Mouse (Mus musculus) hindbrain, postnatal 0 days (tissue): Measurements from ENCODE around the gene Cfap45. TPM values are rescaled to one million over a fixed set of nuclear protein-coding genes. Genes with fewer than 3 reads are reported as not detected.

Experiments
- ATAC-seq: fragments of 200-750 bp; cut with Nextera tagmentation; 2 replicates; pipeline ENCODE4 v1.8.0; 2017; ENCODE audit warnings: mild to moderate bottlenecking, moderate TSS enrichment, moderate library complexity
- DNase-seq: peaks from one replicate; pipeline ENCODE4 v3.0.0-alpha.2; 2015; ENCODE audit warnings: low spot score
- H3K27ac ChIP-seq: fragments of 300-500 bp; sonication (generic); 2 replicates; pipeline ENCODE4 v1.5.1; 2014; ENCODE audit warnings: mild to moderate bottlenecking
- H3K27me3 ChIP-seq: fragments of 300-500 bp; sonication (generic); 2 replicates; pipeline ENCODE4 v1.6.1; 2014; ENCODE audit warnings: low read length, mixed read lengths; ENCODE audit not compliant: insufficient read depth
- H3K36me3 ChIP-seq: fragments of 300-500 bp; sonication (generic); 2 replicates; pipeline ENCODE4 v1.6.1; 2014; ENCODE audit warnings: low read length, mixed read lengths; ENCODE audit not compliant: insufficient read depth
- H3K4me1 ChIP-seq: fragments of 300-500 bp; sonication (generic); 2 replicates; pipeline ENCODE4 v1.6.1; 2014; ENCODE audit warnings: antibody characterized with exemption, low read length, mixed read lengths; ENCODE audit not compliant: insufficient read depth
- H3K4me2 ChIP-seq: fragments of 300-500 bp; sonication (generic); 2 replicates; pipeline ENCODE4 v1.6.1; 2014; ENCODE audit warnings: low read depth, mild to moderate bottlenecking, low read length, moderate library complexity, mixed read lengths
- H3K4me3 ChIP-seq: fragments of 300-500 bp; sonication (generic); 2 replicates; pipeline ENCODE4 v1.5.1; 2014; ENCODE audit warnings: low read length
- H3K9ac ChIP-seq: fragments of 300-500 bp; sonication (generic); replicated peaks from 2 replicates; pipeline ENCODE4 v1.6.1; 2014; ENCODE audit warnings: mild to moderate bottlenecking, low read length, moderate library complexity, mixed read lengths
- H3K9me3 ChIP-seq: fragments of 300-500 bp; sonication (generic); 2 replicates; pipeline ENCODE4 v1.6.1; 2016; ENCODE audit warnings: low read length, mixed read lengths
- CTCF ChIP-seq: IDR thresholded peaks from 2 replicates; pipeline ENCODE4 v1.5.1; 2016; ENCODE audit warnings: antibody characterized with exemption, control low read depth, low read depth
- WGBS: fragments of 180-500 bp; shearing (Covaris S2); extraction: QIAGEN DNeasy Blood & Tissue Kit; methylation state at CpG from one replicate; pipeline ENCODE4 v1.1.7; 2014; 5-methylcytosine and 5-hydroxymethylcytosine counted together
- polyA plus RNA-seq: library from polyadenylated mRNA; unstranded; fragments of >200 nt; fragmentation: Nextera tagmentation; extraction: Ambion mirVana; gene quantifications from 2 replicates; pipeline ENCODE4 v1.2.1, GENCODE M21; 2015
- total RNA-seq: library from RNA; depleted of rRNA; stranded (reverse); fragments of >200 nt; gene quantifications from 2 replicates; pipeline ENCODE4 v1.2.3, GENCODE M21; 2014

The Cfap45 gene
- total and polyA plus RNA-seq, 2 experiments from 2014 or later = 1.2 to 3.7 TPM

DNA sequence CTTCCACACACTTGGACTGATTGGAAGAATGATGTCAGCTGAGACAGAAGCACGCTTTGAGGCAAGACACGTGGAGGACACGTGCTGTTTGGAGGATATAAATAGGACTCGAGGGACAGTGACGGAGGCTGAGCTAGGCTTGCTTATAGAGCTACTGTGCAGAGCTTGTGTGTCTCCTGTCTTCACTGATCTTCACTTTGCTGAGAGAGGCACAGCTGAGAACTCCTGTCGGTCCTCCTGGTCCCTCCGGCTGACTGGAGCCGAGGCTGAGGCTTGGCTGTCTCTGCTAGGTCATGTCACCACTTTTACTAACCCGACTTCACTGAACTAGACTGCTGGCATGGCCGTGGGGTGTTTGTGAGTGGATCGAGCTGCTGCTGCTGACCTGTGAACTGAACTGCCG, 3.1 kb downstream of the Cfap45 start:
- no peak for DNase-seq
- H3K9me3 ChIP-seq = no peaks in the 10 kb centered on the region
- no peak for TF ChIP-seq CTCF
- no peak overlapping the region for H3K4me2 ChIP-seq
- no peak overlapping the region for H3K9ac ChIP-seq
- no peak for ATAC-seq
- no peaks in the 10 kb centered on the region for H3K27me3 ChIP-seq
- H3K27ac ChIP-seq = no peak overlapping the region
- WGBS = 56% methylated on average over 12 of the region's 12 CpGs
- no peaks in the 10 kb centered on the region for H3K4me1 ChIP-seq
- H3K36me3 ChIP-seq = no peaks in the 10 kb centered on the region
- H3K4me3 ChIP-seq = no peak overlapping the region

GRCm38 (mm10) chr1:172525027-172525764, 4.6 kb downstream of the Cfap45 start:
- peak; percentile 43 for DNase-seq
- H3K36me3 ChIP-seq = no peaks in the 10 kb centered on the region
- H3K9ac ChIP-seq = no peak overlapping the region
- no peak overlapping the region for H3K4me3 ChIP-seq
- peak; percentile 36; the same call in 1 of the 2 replicates for TF ChIP-seq CTCF
- H3K9me3 ChIP-seq = no peaks in the 10 kb centered on the region
- no peaks in the 10 kb centered on the region for H3K27me3 ChIP-seq
- ATAC-seq = no peak
- WGBS = 40% methylated on average over 15 of the region's 15 CpGs
- no peak overlapping the region for H3K27ac ChIP-seq
- H3K4me1 ChIP-seq = no peaks in the 10 kb centered on the region
- H3K4me2 ChIP-seq = no peak overlapping the region

DNA sequence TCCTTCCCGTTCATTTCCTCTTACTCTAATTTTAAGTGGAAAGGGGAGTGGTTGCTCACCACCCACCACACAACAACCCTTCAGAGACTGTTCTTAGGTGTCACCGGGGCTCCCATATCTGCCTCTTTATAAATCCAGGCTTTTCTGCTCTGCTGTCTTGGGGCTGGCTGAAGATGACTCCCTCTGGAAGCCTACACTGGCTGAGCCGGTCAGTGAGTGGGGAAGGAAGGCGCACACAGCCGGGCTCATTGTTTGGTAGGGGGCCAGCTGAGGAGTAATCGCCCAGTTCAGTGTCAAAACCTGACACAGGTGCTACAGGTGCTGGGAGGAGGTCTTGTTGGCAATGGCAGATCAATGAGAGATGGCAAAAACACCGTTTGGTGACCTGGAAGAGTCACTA, 5.4 kb downstream of the Cfap45 start:
- TF ChIP-seq CTCF = no peak
- H3K4me2 ChIP-seq = no peak overlapping the region
- ATAC-seq (no peak), DNase-seq (no peak)
- no peaks in the 10 kb centered on the region for H3K9me3 ChIP-seq
- 73% methylated on average over 7 of the region's 7 CpGs for WGBS
- H3K27ac ChIP-seq = no peak overlapping the region
- no peaks in the 10 kb centered on the region for H3K27me3 ChIP-seq
- H3K36me3 ChIP-seq = no peaks in the 10 kb centered on the region
- no peak overlapping the region for H3K9ac ChIP-seq
- H3K4me1 ChIP-seq = no peaks in the 10 kb centered on the region
- no peak overlapping the region for H3K4me3 ChIP-seq

GRCm38 (mm10) chr1:172526380-172527081, 5.9 kb downstream of the Cfap45 start:
- Histone ChIP-seq H3K4me2 (no peak overlapping the region), H3K4me1 (no peaks in the 10 kb centered on the region), H3K27me3 (no peaks in the 10 kb centered on the region), H3K9ac (no peak overlapping the region), H3K9me3 (no peaks in the 10 kb centered on the region), H3K4me3 (no peak overlapping the region), H3K27ac (no peak overlapping the region), H3K36me3 (no peaks in the 10 kb centered on the region)
- 74% methylated on average over 23 of the region's 23 CpGs for WGBS
- TF ChIP-seq CTCF = no peak
- DNase-seq = no peak
- ATAC-seq = no peak

DNA sequence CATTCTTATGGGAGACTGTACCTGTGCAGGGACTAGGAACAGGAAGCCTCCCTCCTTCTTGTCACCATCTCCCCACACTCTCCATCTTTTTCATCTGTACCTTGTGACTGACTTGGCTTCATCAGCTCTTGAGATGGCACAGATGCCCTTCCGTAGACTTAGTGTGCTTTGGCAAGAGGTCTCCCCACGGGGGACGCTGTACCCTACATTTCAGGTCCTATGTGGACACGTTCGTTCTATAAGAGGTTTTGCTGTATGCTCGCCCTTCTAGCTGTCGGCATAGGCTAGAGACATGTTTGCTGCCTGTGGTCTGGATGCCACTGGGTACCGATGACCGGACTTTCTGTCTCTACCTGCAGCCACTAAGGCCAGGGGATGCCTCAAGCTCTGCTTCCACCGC, 6.8 kb downstream of the Cfap45 start:
- TF ChIP-seq CTCF = no peak
- H3K27ac ChIP-seq = no peak overlapping the region
- DNase-seq (no peak), ATAC-seq (no peak)
- H3K9me3 ChIP-seq = no peaks in the 10 kb centered on the region
- no peak overlapping the region for H3K4me3 ChIP-seq
- H3K36me3 ChIP-seq = no peaks in the 10 kb centered on the region
- 0 out of 2 replicates have a peak, but pooled peaks cover 3% of the 10 kb centered on the region for H3K4me1 ChIP-seq
- H3K27me3 ChIP-seq = no peaks in the 10 kb centered on the region
- H3K4me2 ChIP-seq = no peak overlapping the region
- H3K9ac ChIP-seq = no peak overlapping the region
- 94% methylated on average over 10 of the region's 10 CpGs for WGBS

- WGBS = 7% methylated on average over 7 of the region's 7 CpGs
These were observed 8.1 kb downstream of the Cfap45 start for GRCm38 (mm10) chr1:172528701-172529100.

More at GRCm38 (mm10) chr1:172528701-172529100, 8.1 kb downstream of the Cfap45 start:
- Histone ChIP-seq H3K4me1 (0 out of 2 replicates have a peak, but pooled peaks cover 8% of the 10 kb centered on the region), H3K27ac (no peak overlapping the region), H3K4me2 (no peak overlapping the region), H3K4me3 (no peak overlapping the region), H3K9me3 (no peaks in the 10 kb centered on the region), H3K27me3 (no peaks in the 10 kb centered on the region), H3K9ac (no peak overlapping the region), H3K36me3 (no peaks in the 10 kb centered on the region)
- DNase-seq = peak; percentile 93
- TF ChIP-seq CTCF = peak; percentile 96
- peak; percentile 61 for ATAC-seq
